Mouse (Mus musculus): ENCODE measurements around the gene Lpgat1. TPM values are rescaled to one million over a fixed set of nuclear protein-coding genes. Genes with fewer than 3 reads are reported as not detected.

Lpgat1 gene
- polyA plus RNA-seq, 1 experiment from 2014 or later: 28.7 TPM

GRCm38 (mm10) chr1:191814240-191814639 lies 96.6 kb downstream of the Lpgat1 start:
- Histone ChIP-seq H3K9ac (replicated peaks; ENCODE audit: low read depth) (no peak overlapping the region), H3K9me3 (ENCODE audit: low read length) (no peaks in the 10 kb centered on the region), H3K27ac (ENCODE audit: low read length) (no peak overlapping the region), H3K4me1 (ENCODE audit: insufficient read depth, low read depth, low read length) (no peaks in the 10 kb centered on the region), H3K36me3 (ENCODE audit: insufficient read depth, low read length) (no peaks in the 10 kb centered on the region), H3K4me3 (ENCODE audit: low read depth, low read length) (no peak overlapping the region), H3K27me3 (replicated peaks; ENCODE audit: insufficient read depth, low read length) (no peaks in the 10 kb centered on the region), H3K4me2 (replicated peaks; ENCODE audit: low read depth, low read length) (no peak overlapping the region)
- DNase-seq (ENCODE audit: low spot score) (no peak), ATAC-seq (no peak)
- 74% methylated on average over 4 of the region's 4 CpGs for WGBS
- TF ChIP-seq CTCF (IDR thresholded peaks at IDR 0.05): peak; percentile 11; the same call in 1 of the 2 replicates
- no peak for TF ChIP-seq EP300 (IDR thresholded peaks at IDR 0.05)

- Histone ChIP-seq H3K36me3 (ENCODE audit: insufficient read depth, low read length) (no peaks in the 10 kb centered on the region), H3K4me1 (ENCODE audit: insufficient read depth, low read depth, low read length) (no peaks in the 10 kb centered on the region), H3K9me3 (ENCODE audit: low read length) (no peaks in the 10 kb centered on the region), H3K9ac (replicated peaks; ENCODE audit: low read depth) (no peak overlapping the region), H3K4me3 (ENCODE audit: low read depth, low read length) (no peak overlapping the region), H3K27ac (ENCODE audit: low read length) (no peak overlapping the region), H3K4me2 (replicated peaks; ENCODE audit: low read depth, low read length) (no peak overlapping the region), H3K27me3 (replicated peaks; ENCODE audit: insufficient read depth, low read length) (no peaks in the 10 kb centered on the region)
- WGBS: 30% methylated on average over 5 of the region's 5 CpGs
- peak; percentile 39 for ATAC-seq
- TF ChIP-seq EP300 (IDR thresholded peaks at IDR 0.05) (peak; percentile 16; the same call in 1 of the 2 replicates), CTCF (IDR thresholded peaks at IDR 0.05) (no peak)
- DNase-seq (ENCODE audit: low spot score): peak; percentile 67
Measured at GRCm38 (mm10) chr1:191814935-191815334, 97.3 kb downstream of the Lpgat1 start.

GRCm38 (mm10) chr1:191816596-191816995 lies 99.0 kb downstream of the Lpgat1 start:
- H3K4me1 ChIP-seq (ENCODE audit: insufficient read depth, low read depth, low read length): peaks cover 4% of the 10 kb centered on the region; the same call in 1 of the 2 replicates
- H3K4me3 ChIP-seq (ENCODE audit: low read depth, low read length): no peak overlapping the region
- no peak for DNase-seq (ENCODE audit: low spot score)
- H3K36me3 ChIP-seq (ENCODE audit: insufficient read depth, low read length): no peaks in the 10 kb centered on the region
- no peaks in the 10 kb centered on the region for H3K27me3 ChIP-seq (replicated peaks; ENCODE audit: insufficient read depth, low read length)
- TF ChIP-seq CTCF (IDR thresholded peaks at IDR 0.05): no peak
- no peak for TF ChIP-seq EP300 (IDR thresholded peaks at IDR 0.05)
- H3K9me3 ChIP-seq (ENCODE audit: low read length): no peaks in the 10 kb centered on the region
- H3K9ac ChIP-seq (replicated peaks; ENCODE audit: low read depth): no peak overlapping the region
- WGBS: 75% methylated on average over 3 of the region's 3 CpGs
- no peak overlapping the region for H3K27ac ChIP-seq (ENCODE audit: low read length)
- no peak for ATAC-seq
- no peak overlapping the region for H3K4me2 ChIP-seq (replicated peaks; ENCODE audit: low read depth, low read length)

- ATAC-seq (peak; percentile 77), DNase-seq (ENCODE audit: low spot score) (peak; percentile 95)
- Histone ChIP-seq H3K9ac (replicated peaks; ENCODE audit: low read depth) (no peak overlapping the region), H3K4me3 (ENCODE audit: low read depth, low read length) (no peak overlapping the region), H3K27ac (ENCODE audit: low read length) (no peak overlapping the region), H3K36me3 (ENCODE audit: insufficient read depth, low read length) (no peaks in the 10 kb centered on the region), H3K27me3 (replicated peaks; ENCODE audit: insufficient read depth, low read length) (no peaks in the 10 kb centered on the region), H3K4me1 (ENCODE audit: insufficient read depth, low read depth, low read length) (peaks cover 4% of the 10 kb centered on the region; the same call in 1 of the 2 replicates), H3K4me2 (replicated peaks; ENCODE audit: low read depth, low read length) (no peak overlapping the region), H3K9me3 (ENCODE audit: low read length) (no peaks in the 10 kb centered on the region)
- TF ChIP-seq EP300 (IDR thresholded peaks at IDR 0.05): no peak
- peak; percentile 98 for TF ChIP-seq CTCF (IDR thresholded peaks at IDR 0.05)
- 31% methylated on average over 19 of the region's 19 CpGs for WGBS
Measured at GRCm38 (mm10) chr1:191817418-191818144, 99.9 kb downstream of the Lpgat1 start.

- H3K4me3 ChIP-seq (ENCODE audit: low read depth, low read length): no peak overlapping the region
- TF ChIP-seq CTCF (IDR thresholded peaks at IDR 0.05) (no peak), EP300 (IDR thresholded peaks at IDR 0.05) (no peak)
- no peak overlapping the region for H3K27ac ChIP-seq (ENCODE audit: low read length)
- no peak overlapping the region for H3K4me2 ChIP-seq (replicated peaks; ENCODE audit: low read depth, low read length)
- peaks cover 4% of the 10 kb centered on the region; the same call in 1 of the 2 replicates for H3K4me1 ChIP-seq (ENCODE audit: insufficient read depth, low read depth, low read length)
- H3K27me3 ChIP-seq (replicated peaks; ENCODE audit: insufficient read depth, low read length): no peaks in the 10 kb centered on the region
- WGBS: 42% methylated on average over 6 of the region's 6 CpGs
- DNase-seq (ENCODE audit: low spot score) (no peak), ATAC-seq (no peak)
- H3K9ac ChIP-seq (replicated peaks; ENCODE audit: low read depth): no peak overlapping the region
- H3K9me3 ChIP-seq (ENCODE audit: low read length): no peaks in the 10 kb centered on the region
- no peaks in the 10 kb centered on the region for H3K36me3 ChIP-seq (ENCODE audit: insufficient read depth, low read length)
Measured at GRCm38 (mm10) chr1:191818145-191818631, 100.6 kb downstream of the Lpgat1 start.

GRCm38 (mm10) chr1:191819026-191819425 lies 101.4 kb downstream of the Lpgat1 start:
- H3K9me3 ChIP-seq (ENCODE audit: low read length): no peaks in the 10 kb centered on the region
- H3K9ac ChIP-seq (replicated peaks; ENCODE audit: low read depth): no peak overlapping the region
- no peaks in the 10 kb centered on the region for H3K36me3 ChIP-seq (ENCODE audit: insufficient read depth, low read length)
- no peak for DNase-seq (ENCODE audit: low spot score)
- H3K4me2 ChIP-seq (replicated peaks; ENCODE audit: low read depth, low read length): no peak overlapping the region
- no peak overlapping the region for H3K4me3 ChIP-seq (ENCODE audit: low read depth, low read length)
- no peak for TF ChIP-seq EP300 (IDR thresholded peaks at IDR 0.05)
- no peak for TF ChIP-seq CTCF (IDR thresholded peaks at IDR 0.05)
- no peak overlapping the region for H3K27ac ChIP-seq (ENCODE audit: low read length)
- ATAC-seq: no peak
- peaks cover 4% of the 10 kb centered on the region; the same call in 1 of the 2 replicates for H3K4me1 ChIP-seq (ENCODE audit: insufficient read depth, low read depth, low read length)
- no peaks in the 10 kb centered on the region for H3K27me3 ChIP-seq (replicated peaks; ENCODE audit: insufficient read depth, low read length)

All from lung, postnatal 0 days (tissue).